Mouse (Mus musculus) right cerebral cortex, postnatal 36 days (tissue): ENCODE results near the gene Chst14.

Source experiments
- DNase-seq, 2 experiments: peaks; one replicate each; pipeline ENCODE4 v3.0.0; 2022; ENCODE audit warnings: low spot score in 2 of 2, mixed read lengths in 1 of 2

Gene Chst14

GRCm38 (mm10) chr2:118926361-118926997 lies at the start of gene Chst14:
Chst14 (plus strand) TSS chr2:118926496.
- no peak for DNase-seq

- DNase-seq: no peak
Measured at GRCm38 (mm10) chr2:118881019-118881418, 45.3 kb upstream of the Chst14 start.

GRCm38 (mm10) chr2:118881956-118882355 lies 44.3 kb upstream of the Chst14 start:
- no peak for DNase-seq

- peak; percentile 66 to 75 for DNase-seq
Measured at GRCm38 (mm10) chr2:118882840-118883679, 43.2 kb upstream of the Chst14 start.

GRCm38 (mm10) chr2:118887440-118887839 lies 38.9 kb upstream of the Chst14 start:
- no peak for DNase-seq

GRCm38 (mm10) chr2:118887845-118888548 lies 38.3 kb upstream of the Chst14 start:
- no peak for DNase-seq

- DNase-seq: no peak
Measured at GRCm38 (mm10) chr2:118891173-118891572, 35.1 kb upstream of the Chst14 start.

GRCm38 (mm10) chr2:118895990-118896913 lies 30.0 kb upstream of the Chst14 start:
- DNase-seq: no peak

GRCm38 (mm10) chr2:118896914-118897291 lies 29.4 kb upstream of the Chst14 start:
- no peak for DNase-seq

- no peak for DNase-seq
Measured at GRCm38 (mm10) chr2:118897392-118897791, 28.9 kb upstream of the Chst14 start.

- DNase-seq: no peak
Measured at GRCm38 (mm10) chr2:118897808-118898207, 28.5 kb upstream of the Chst14 start.

- DNase-seq: no peak
Measured at GRCm38 (mm10) chr2:118898771-118899170, 27.5 kb upstream of the Chst14 start.

GRCm38 (mm10) chr2:118899306-118899705 lies 27.0 kb upstream of the Chst14 start:
- DNase-seq: no peak

GRCm38 (mm10) chr2:118899981-118900825 lies 26.1 kb upstream of the Chst14 start, which contains the start of gene Bahd1:
Bahd1 (plus strand) TSS chr2:118900377.
- peak in 1 of 2 experiments; percentile 32 for DNase-seq

GRCm38 (mm10) chr2:118900826-118901140 lies 25.5 kb upstream of the Chst14 start:
- DNase-seq: no peak

- peak; percentile 95 to 96 for DNase-seq
Measured at GRCm38 (mm10) chr2:118901175-118902031, 24.9 kb upstream of the Chst14 start.

- DNase-seq: no peak
Measured at GRCm38 (mm10) chr2:118902051-118903025, 24.0 kb upstream of the Chst14 start.

- DNase-seq: no peak
Measured at GRCm38 (mm10) chr2:118903333-118903741, 23.0 kb upstream of the Chst14 start.
